Mouse (Mus musculus): Measurements from ENCODE around the gene Klf12. TPM values are rescaled to one million over a fixed set of nuclear protein-coding genes. Genes with fewer than 3 reads are reported as not detected.

The Klf12 gene
- polyA plus RNA-seq, 1 experiment, result 11.1 TPM

- Histone ChIP-seq H3K4me3 (replicated peaks; ENCODE audit: extremely low read depth, low read depth, low read length) (peak overlapping the region; percentile 31), H3K4me1 (ENCODE audit: control insufficient read depth, insufficient read depth, low read length) (peaks cover 8% of the 10 kb centered on the region)
- TF ChIP-seq CTCF (IDR thresholded peaks at IDR 0.05; ENCODE audit: insufficient read depth, low read length) (no peak), POLR2A (IDR thresholded peaks at IDR 0.05; ENCODE audit: borderline replicate concordance, extremely low read depth, low read depth, low read length) (peak; percentile 27; the same call in 1 of the 2 replicates)
- no peak for DNase-seq
- WGBS, result 44% methylated on average over 7 of the region's 7 CpGs
These were observed 71.4 kb downstream of the Klf12 start for GRCm38 (mm10) chr14:100213066-100213465.

DNA sequence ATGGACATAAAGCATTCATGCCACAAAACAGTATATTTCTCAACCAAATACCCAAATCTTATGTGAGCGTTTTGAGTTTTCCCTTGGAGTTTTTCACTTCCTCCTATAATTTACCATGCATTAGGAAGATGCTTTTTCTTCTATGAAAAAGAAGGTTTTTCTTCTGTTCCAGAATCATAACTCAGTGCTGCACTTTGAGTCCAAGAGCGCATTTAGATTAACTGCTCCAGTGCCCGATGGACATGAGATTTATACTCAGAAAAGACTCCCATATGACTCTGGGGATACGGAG, 72.7 kb downstream of the Klf12 start:
- Histone ChIP-seq H3K4me1 (ENCODE audit: control insufficient read depth, insufficient read depth, low read length) (peaks cover 8% of the 10 kb centered on the region), H3K4me3 (replicated peaks; ENCODE audit: extremely low read depth, low read depth, low read length) (no peak overlapping the region)
- 92% methylated on average over 4 of the region's 4 CpGs for WGBS
- DNase-seq, result no peak
- TF ChIP-seq CTCF (IDR thresholded peaks at IDR 0.05; ENCODE audit: insufficient read depth, low read length) (no peak), POLR2A (IDR thresholded peaks at IDR 0.05; ENCODE audit: borderline replicate concordance, extremely low read depth, low read depth, low read length) (no peak)

- Histone ChIP-seq H3K4me3 (replicated peaks; ENCODE audit: extremely low read depth, low read depth, low read length) (no peak overlapping the region), H3K4me1 (ENCODE audit: control insufficient read depth, insufficient read depth, low read length) (peaks cover 8% of the 10 kb centered on the region)
- no peak for TF ChIP-seq CTCF (IDR thresholded peaks at IDR 0.05; ENCODE audit: insufficient read depth, low read length)
- no peak for TF ChIP-seq POLR2A (IDR thresholded peaks at IDR 0.05; ENCODE audit: borderline replicate concordance, extremely low read depth, low read depth, low read length)
- DNase-seq, result no peak
- 45% methylated on average over 11 of the region's 11 CpGs for WGBS
These were observed 73.2 kb downstream of the Klf12 start for GRCm38 (mm10) chr14:100211036-100211825.

- Histone ChIP-seq H3K4me3 (replicated peaks; ENCODE audit: extremely low read depth, low read depth, low read length) (no peak overlapping the region), H3K4me1 (ENCODE audit: control insufficient read depth, insufficient read depth, low read length) (peaks cover 8% of the 10 kb centered on the region)
- WGBS, result 54% methylated on average over 12 of the region's 12 CpGs
- no peak for TF ChIP-seq POLR2A (IDR thresholded peaks at IDR 0.05; ENCODE audit: borderline replicate concordance, extremely low read depth, low read depth, low read length)
- TF ChIP-seq CTCF (IDR thresholded peaks at IDR 0.05; ENCODE audit: insufficient read depth, low read length), result no peak
- DNase-seq, result no peak
These were observed 74.6 kb downstream of the Klf12 start for GRCm38 (mm10) chr14:100209814-100210419.

- TF ChIP-seq CTCF (IDR thresholded peaks at IDR 0.05; ENCODE audit: insufficient read depth, low read length) (no peak), POLR2A (IDR thresholded peaks at IDR 0.05; ENCODE audit: borderline replicate concordance, extremely low read depth, low read depth, low read length) (no peak)
- Histone ChIP-seq H3K4me3 (replicated peaks; ENCODE audit: extremely low read depth, low read depth, low read length) (no peak overlapping the region), H3K4me1 (ENCODE audit: control insufficient read depth, insufficient read depth, low read length) (peaks cover 5% of the 10 kb centered on the region)
- DNase-seq, result no peak
- WGBS, result 97% methylated on average over 3 of the region's 3 CpGs
These were observed 77.4 kb downstream of the Klf12 start for GRCm38 (mm10) chr14:100207081-100207480.

- Histone ChIP-seq H3K4me3 (replicated peaks; ENCODE audit: extremely low read depth, low read depth, low read length) (no peak overlapping the region), H3K4me1 (ENCODE audit: control insufficient read depth, insufficient read depth, low read length) (peaks cover 5% of the 10 kb centered on the region)
- DNase-seq, result no peak
- 95% methylated on average over 3 of the region's 3 CpGs for WGBS
- TF ChIP-seq CTCF (IDR thresholded peaks at IDR 0.05; ENCODE audit: insufficient read depth, low read length) (no peak), POLR2A (IDR thresholded peaks at IDR 0.05; ENCODE audit: borderline replicate concordance, extremely low read depth, low read depth, low read length) (no peak)
These were observed 78.3 kb downstream of the Klf12 start for GRCm38 (mm10) chr14:100206207-100206606.

DNA sequence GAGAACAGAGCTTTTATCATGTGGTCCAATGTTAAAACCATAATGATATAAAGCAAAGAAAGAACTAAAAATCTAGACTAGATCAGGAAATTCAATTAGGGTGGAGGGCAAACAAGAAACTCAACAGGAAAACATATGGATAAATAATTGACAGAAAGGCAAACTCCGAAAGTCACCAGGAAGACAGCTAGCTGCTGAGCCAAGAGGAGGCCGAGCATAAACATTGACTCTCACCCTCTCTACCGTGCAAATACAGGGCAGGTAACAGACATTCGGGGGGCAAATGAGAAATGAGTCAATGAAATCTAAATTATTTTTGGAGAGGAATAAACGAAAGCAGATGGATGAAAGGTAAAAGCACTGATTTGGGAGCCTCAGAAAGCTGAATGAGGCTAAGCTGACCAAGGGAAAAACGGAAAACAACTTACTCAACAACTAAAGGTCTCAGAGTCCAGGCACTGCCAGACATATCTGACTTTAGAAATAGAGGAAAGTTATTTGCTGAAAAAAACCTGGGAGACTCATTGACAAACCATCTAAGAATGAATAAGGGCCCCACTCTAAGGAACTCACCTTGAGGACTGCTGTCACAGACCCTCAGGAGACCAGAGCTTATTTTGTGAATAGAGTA, 84.3 kb downstream of the Klf12 start:
- Histone ChIP-seq H3K4me3 (replicated peaks; ENCODE audit: extremely low read depth, low read depth, low read length) (no peak overlapping the region), H3K4me1 (ENCODE audit: control insufficient read depth, insufficient read depth, low read length) (no peaks in the 10 kb centered on the region; the same call in 1 of the 2 replicates)
- no peak for TF ChIP-seq CTCF (IDR thresholded peaks at IDR 0.05; ENCODE audit: insufficient read depth, low read length)
- no peak for TF ChIP-seq POLR2A (IDR thresholded peaks at IDR 0.05; ENCODE audit: borderline replicate concordance, extremely low read depth, low read depth, low read length)
- 71% methylated on average over 6 of the region's 6 CpGs for WGBS
- DNase-seq, result no peak

DNA sequence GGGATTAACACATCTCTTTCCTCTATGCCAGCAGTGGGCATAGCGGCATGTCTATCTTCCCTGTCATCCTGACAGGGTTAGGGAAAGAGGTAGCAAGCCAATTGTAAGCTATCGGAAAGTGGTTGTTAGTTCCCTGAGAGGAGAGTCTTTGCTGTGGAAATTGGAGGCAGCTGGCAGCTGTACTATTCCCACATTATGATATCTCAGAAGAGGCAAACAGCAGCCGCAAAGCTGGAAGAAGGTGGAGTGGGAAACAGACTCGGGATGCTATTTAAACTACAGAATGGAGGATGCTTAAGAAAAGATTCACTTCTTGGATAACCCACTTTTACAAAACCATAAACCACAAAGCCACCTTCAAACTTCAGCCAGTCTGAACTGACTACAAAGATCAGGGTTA, 85.8 kb downstream of the Klf12 start:
- TF ChIP-seq POLR2A (IDR thresholded peaks at IDR 0.05; ENCODE audit: borderline replicate concordance, extremely low read depth, low read depth, low read length), result no peak
- no peak for TF ChIP-seq CTCF (IDR thresholded peaks at IDR 0.05; ENCODE audit: insufficient read depth, low read length)
- no peak for DNase-seq
- WGBS, result 94% methylated on average over 4 of the region's 4 CpGs
- no peaks in the 10 kb centered on the region for H3K4me1 ChIP-seq (ENCODE audit: control insufficient read depth, insufficient read depth, low read length)
- no peak overlapping the region for H3K4me3 ChIP-seq (replicated peaks; ENCODE audit: extremely low read depth, low read depth, low read length)

GRCm38 (mm10) chr14:100197199-100197598, 87.3 kb downstream of the Klf12 start:
- DNase-seq, result no peak
- no peak overlapping the region for H3K4me3 ChIP-seq (replicated peaks; ENCODE audit: extremely low read depth, low read depth, low read length)
- WGBS, result 92% methylated on average over 8 of the region's 8 CpGs
- no peaks in the 10 kb centered on the region for H3K4me1 ChIP-seq (ENCODE audit: control insufficient read depth, insufficient read depth, low read length)
- no peak for TF ChIP-seq CTCF (IDR thresholded peaks at IDR 0.05; ENCODE audit: insufficient read depth, low read length)
- TF ChIP-seq POLR2A (IDR thresholded peaks at IDR 0.05; ENCODE audit: borderline replicate concordance, extremely low read depth, low read depth, low read length), result no peak
